Mouse (Mus musculus) thymus, adult 2 months (tissue): ENCODE measurements at regions not wholly inside any gene's neighbourhood (a gene's known extent, or its start where the extent isn't known, plus 50 kb on each side); places are given as distances from the start of the nearest gene placed in this dataset.

Experiments used
- CTCF ChIP-seq: fragments of 200-500 bp; IDR thresholded peaks from 2 replicates; pipeline ENCODE4 v1.5.1; 2012; ENCODE audit warnings: mild to moderate bottlenecking, control low read depth, low read length, moderate library complexity, borderline replicate concordance; ENCODE audit not compliant: control insufficient read depth, poor library complexity, insufficient read depth; ENCODE audit errors: extremely low read depth
- POLR2A ChIP-seq: fragments of 200-500 bp; IDR thresholded peaks from 2 replicates; pipeline ENCODE4 v1.6.1; 2012; ENCODE audit warnings: mild to moderate bottlenecking, low read length, control low read depth, moderate library complexity; ENCODE audit not compliant: control insufficient read depth, poor library complexity, insufficient read depth; ENCODE audit errors: extremely low read depth

GRCm38 (mm10) chr7:71524577-71525126, 173.4 kb upstream of the Gm10295 start:
- TF ChIP-seq CTCF (no peak), POLR2A (no peak)
